In the genomic region with DNA sequence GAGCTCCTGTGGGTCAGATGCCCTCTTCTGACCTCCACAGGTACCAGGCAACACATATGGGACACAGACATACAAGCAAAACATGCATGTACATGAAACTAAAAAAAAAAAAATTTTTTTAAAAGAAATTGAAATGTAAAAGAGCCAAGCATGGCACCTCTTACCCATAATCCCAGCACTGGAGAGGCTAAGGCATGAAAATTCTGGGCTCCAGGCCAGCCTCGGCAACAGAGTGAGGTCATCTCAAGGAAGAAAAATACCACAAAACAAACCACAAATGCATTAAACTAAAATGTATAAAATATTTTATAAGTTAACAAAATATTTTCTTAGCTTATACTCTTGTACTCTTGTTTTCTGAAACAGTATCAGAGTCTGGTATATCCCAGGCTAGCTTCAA, we compare ENCODE assay signal across 25 mouse cellular contexts. TPM values are rescaled to one million over a fixed set of nuclear protein-coding genes. Genes with fewer than 3 reads are reported as not detected.
DNase-seq lines count a peak whose midpoint lies in the region; ATAC-seq and TF ChIP-seq lines count a peak whose summit lies in the region.
"Had no signal": no experiment of that assay in that cellular context is flagged by ENCODE, and none has a peak within 500 bp of the region (broad histone marks: within the 10 kb centered on the region; RNA-seq: fewer than 3 reads in every experiment).

No protein-coding gene starts in this region.

- no peaks in the 10 kb centered on the region for H3K9me3 ChIP-seq in kidney, embryonic 14.5 days (ENCODE audit: control insufficient read depth, low read length)
- H3K9me3 ChIP-seq: embryonic facial prominence, embryonic 13.5 days; forebrain, embryonic 13.5 days; heart, embryonic 13.5 days; hindbrain, embryonic 12.5 days; kidney, embryonic 15.5 days had no signal

- peaks cover 6% of the 10 kb centered on the region for H3K4me1 ChIP-seq in bone marrow macrophage, adult 2 months (ENCODE audit: control insufficient read depth, insufficient read depth, low read length)
- peaks cover 7% of the 10 kb centered on the region; the same call in 1 of the 2 replicates for H3K4me1 ChIP-seq in kidney, embryonic 14.5 days (ENCODE audit: control insufficient read depth, insufficient read depth, low read length)

- peak overlapping the region; percentile 53 for H3K27ac ChIP-seq in bone marrow macrophage, adult 2 months (ENCODE audit: insufficient read depth, low read depth, low read length)
- H3K27ac ChIP-seq in kidney, embryonic 14.5 days (ENCODE audit: low read depth, low read length): no peak overlapping the region
- H3K27ac ChIP-seq: embryonic facial prominence, embryonic 13.5 days; forebrain, embryonic 13.5 days; gastrocnemius, adult 2 months; heart, embryonic 13.5 days; hindbrain, embryonic 12.5 days; kidney, embryonic 15.5 days had no signal

- WGBS in kidney, embryonic 14.5 days: 90% methylated on average over 1 of the region's 1 CpGs

- H3K27me3 ChIP-seq in kidney, embryonic 14.5 days (ENCODE audit: control insufficient read depth, insufficient read depth, low read length): no peaks in the 10 kb centered on the region; the same call in 1 of the 2 replicates
- H3K27me3 ChIP-seq: CH12.LX; embryonic facial prominence, embryonic 13.5 days; forebrain, embryonic 13.5 days; heart, embryonic 13.5 days; hindbrain, embryonic 12.5 days; kidney, embryonic 15.5 days had no signal

- H3K36me3 ChIP-seq in kidney, embryonic 14.5 days (ENCODE audit: control insufficient read depth, insufficient read depth, low read length): no peaks in the 10 kb centered on the region
- H3K36me3 ChIP-seq: embryonic facial prominence, embryonic 13.5 days; heart, embryonic 13.5 days; hindbrain, embryonic 12.5 days; kidney, embryonic 15.5 days had no signal

- H3K9ac ChIP-seq in kidney, embryonic 14.5 days (ENCODE audit: low read depth, low read length): no peak overlapping the region
- H3K9ac ChIP-seq: embryonic facial prominence, embryonic 13.5 days; forebrain, embryonic 13.5 days; forebrain, postnatal 0 days; heart, embryonic 13.5 days; hindbrain, embryonic 12.5 days; kidney, embryonic 15.5 days had no signal

- ATAC-seq in kidney, embryonic 14.5 days (ENCODE audit: low FRiP score, low TSS enrichment): no peak
- ATAC-seq: activated CD4-positive, CD25-positive, alpha-beta regulatory T cell, adult 4 months; forebrain, embryonic 13.5 days; forebrain, postnatal 0 days; hindbrain, embryonic 16.5 days had no signal

- H3K4me3 ChIP-seq in bone marrow macrophage, adult 2 months (ENCODE audit: insufficient read depth, low read length): no peak overlapping the region
- no peak overlapping the region for H3K4me3 ChIP-seq in kidney, embryonic 14.5 days (ENCODE audit: low read length)
- H3K4me3 ChIP-seq: embryonic facial prominence, embryonic 13.5 days; forebrain, embryonic 13.5 days; gastrocnemius, adult 2 months; heart, embryonic 13.5 days; hindbrain, embryonic 12.5 days; kidney, embryonic 15.5 days had no signal

- DNase-seq in adrenal gland, postnatal 25 days: peak; percentile 35
- DNase-seq in adrenal gland, postnatal 36 days: no peak
- DNase-seq in 3T3-L1 (ENCODE audit: low read depth, low spot score) (peak; percentile 91), MN1 (ENCODE audit: low spot score) (peak; percentile 53)
- DNase-seq in layer of hippocampus, postnatal 25 days (ENCODE audit: extremely low spot score in 1 of 2, low spot score in 1 of 2): no peak
- DNase-seq: adrenal gland, adult 2 months; cerebellum, adult 11-12 months; cerebellum, adult 9-10 months; cerebellum, postnatal 25 days; forebrain, postnatal 0 days; gastrocnemius, adult 2 months; gastrocnemius, postnatal 25 days; heart, adult 11 months; heart, postnatal 36 days; kidney, adult 11 months had no signal

- H3K4me2 ChIP-seq in kidney, embryonic 14.5 days (replicated peaks; ENCODE audit: low read depth, low read length): no peak overlapping the region
- H3K4me2 ChIP-seq: embryonic facial prominence, embryonic 13.5 days; forebrain, embryonic 13.5 days; heart, embryonic 13.5 days; hindbrain, embryonic 12.5 days; kidney, embryonic 15.5 days had no signal

- no peak for TF ChIP-seq CTCF in bone marrow macrophage, adult 2 months (IDR thresholded peaks at IDR 0.05; ENCODE audit: low read depth, low read length)

- no peak for TF ChIP-seq POLR2A in bone marrow macrophage, adult 2 months (IDR thresholded peaks at IDR 0.05; ENCODE audit: borderline replicate concordance, low read depth, low read length)

RNA-seq across cellular contexts. Expression of a gene that starts 3.7 kb away (rescaled TPM):
- 68.7 and 78.2 TPM in 2 replicates for total RNA-seq in adrenal gland, postnatal 25 days (2021)
- total RNA-seq in adrenal gland, postnatal 36 days (2021): 10 to 100 TPM; 49.0 to 58.6 TPM
- polyA plus RNA-seq in bone marrow macrophage, adult 2 months (2012; ENCODE audit: insufficient read depth, insufficient read length, missing spikeins): 35.5 and 36.1 TPM in 2 replicates
- 10 to 100 TPM; 77.3 to 94.0 TPM for total RNA-seq in layer of hippocampus, postnatal 25 days (2021)
- 33.5 and 36.4 TPM in 2 replicates for polyA plus RNA-seq in kidney, embryonic 14.5 days (2014; fragmentation: Nextera tagmentation; extraction: Ambion mirVana)

RNA-seq across cellular contexts. Expression of a gene that starts 8.3 kb away (rescaled TPM):
- 3.3 and 4.0 TPM in 2 replicates for total RNA-seq in adrenal gland, postnatal 25 days (2021)
- total RNA-seq in adrenal gland, postnatal 36 days (2021): 1 to 10 TPM; 2.9 to 3.7 TPM
- polyA plus RNA-seq in bone marrow macrophage, adult 2 months (2012; ENCODE audit: insufficient read depth, insufficient read length, missing spikeins): 0.87 and 1.4 TPM in 2 replicates
- total RNA-seq in layer of hippocampus, postnatal 25 days (2021): 1 to 10 TPM; 6.5 to 7.3 TPM
- polyA plus RNA-seq in kidney, embryonic 14.5 days (2014; fragmentation: Nextera tagmentation; extraction: Ambion mirVana): 5.1 and 5.8 TPM in 2 replicates
- polyA plus RNA-seq: activated CD4-positive, CD25-positive, alpha-beta regulatory T cell, adult 4 months had no signal

RNA-seq across cellular contexts. Expression of a gene that starts 8.4 kb away (rescaled TPM):
- total RNA-seq in adrenal gland, postnatal 25 days (2021): 79.0 and 97.8 TPM in 2 replicates
- total RNA-seq in adrenal gland, postnatal 36 days (2021): 100 to 1,000 TPM in 1 of 2 experiments, 10 to 100 TPM in 1; 77.5 to 108 TPM
- 97.2 and 102 TPM in 2 replicates for polyA plus RNA-seq in bone marrow macrophage, adult 2 months (2012; ENCODE audit: insufficient read depth, insufficient read length, missing spikeins)
- total RNA-seq in layer of hippocampus, postnatal 25 days (2021): 100 to 1,000 TPM; 112 to 116 TPM
- 78.5 and 85.2 TPM in 2 replicates for polyA plus RNA-seq in kidney, embryonic 14.5 days (2014; fragmentation: Nextera tagmentation; extraction: Ambion mirVana)

RNA-seq across cellular contexts. Expression of a gene that starts 15.1 kb away (rescaled TPM):
- total RNA-seq in adrenal gland, postnatal 25 days (2021): 15.6 and 17.9 TPM in 2 replicates
- 10 to 100 TPM; 16.8 to 21.4 TPM for total RNA-seq in adrenal gland, postnatal 36 days (2021)
- polyA plus RNA-seq in bone marrow macrophage, adult 2 months (2012; ENCODE audit: insufficient read depth, insufficient read length, missing spikeins): 8.2 and 11.2 TPM in 2 replicates
- total RNA-seq in layer of hippocampus, postnatal 25 days (2021): 10 to 100 TPM; 85.7 to 94.3 TPM
- 2.2 and 3.2 TPM in 2 replicates for polyA plus RNA-seq in kidney, embryonic 14.5 days (2014; fragmentation: Nextera tagmentation; extraction: Ambion mirVana)

RNA-seq across cellular contexts. Expression of a gene that starts 33.1 kb away (rescaled TPM):
- 32.3 and 33.0 TPM in 2 replicates for total RNA-seq in adrenal gland, postnatal 25 days (2021)
- 10 to 100 TPM; 19.4 to 27.9 TPM for total RNA-seq in adrenal gland, postnatal 36 days (2021)
- polyA plus RNA-seq in bone marrow macrophage, adult 2 months (2012; ENCODE audit: insufficient read depth, insufficient read length, missing spikeins): 16.2 and 17.1 TPM in 2 replicates
- 10 to 100 TPM; 19.1 to 23.7 TPM for total RNA-seq in layer of hippocampus, postnatal 25 days (2021)
- 17.2 and 20.4 TPM in 2 replicates for polyA plus RNA-seq in kidney, embryonic 14.5 days (2014; fragmentation: Nextera tagmentation; extraction: Ambion mirVana)

Comparison
In these comparisons a context has a peak if more than half of its experiments do, and no peak if none do; other contexts are left out.
1. DNase-seq: peak in adrenal gland, postnatal 25 days (single experiment), 3T3-L1 (single experiment) and MN1 (single experiment); none in adrenal gland, postnatal 36 days (0 of 2) and layer of hippocampus, postnatal 25 days (0 of 2).